Mouse (Mus musculus): Measurements from ENCODE around the gene Prkch.
"Not testable (repeated sequence)": the region's sequence is repeated elsewhere in the genome, so short reads cannot be mapped to it uniquely, and the experiment has no call there.

Prkch gene

GRCm38 (mm10) chr12:73584610-73585240, at the start of gene Prkch:
Gene Prkch, plus strand, starts transcription at chr12:73584796.
- peak; percentile 58 for DNase-seq (ENCODE audit: low spot score)

- no peak for DNase-seq (ENCODE audit: low spot score)
These were observed 47.0 kb upstream of the Prkch start for GRCm38 (mm10) chr12:73537499-73538138.

GRCm38 (mm10) chr12:73538139-73538508, 46.5 kb upstream of the Prkch start:
- not testable (repeated sequence) for DNase-seq (ENCODE audit: low spot score)

GRCm38 (mm10) chr12:73539151-73539550, 45.4 kb upstream of the Prkch start:
- no peak for DNase-seq (ENCODE audit: low spot score)

GRCm38 (mm10) chr12:73540402-73540801, 44.2 kb upstream of the Prkch start:
- no peak for DNase-seq (ENCODE audit: low spot score)

DNA sequence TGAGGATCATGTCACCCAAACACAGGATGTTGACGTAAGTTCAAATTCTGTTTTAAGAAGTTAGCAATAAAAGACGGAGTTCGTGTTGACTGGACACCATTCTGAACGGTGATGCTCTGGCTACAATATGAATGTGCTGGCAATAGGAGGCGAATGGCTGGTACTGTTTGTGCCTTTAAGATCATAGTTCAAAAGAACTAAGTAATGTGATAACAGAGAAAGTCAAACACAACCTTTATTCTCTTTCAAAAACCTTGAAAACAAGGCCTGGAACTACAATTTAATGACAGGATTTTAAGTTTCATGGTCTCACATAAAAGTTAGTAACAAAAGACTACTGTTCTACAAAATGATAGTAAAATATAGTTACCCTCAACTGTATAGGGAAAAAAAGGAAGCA, 41.4 kb upstream of the Prkch start:
- DNase-seq (ENCODE audit: low spot score): no peak

DNA sequence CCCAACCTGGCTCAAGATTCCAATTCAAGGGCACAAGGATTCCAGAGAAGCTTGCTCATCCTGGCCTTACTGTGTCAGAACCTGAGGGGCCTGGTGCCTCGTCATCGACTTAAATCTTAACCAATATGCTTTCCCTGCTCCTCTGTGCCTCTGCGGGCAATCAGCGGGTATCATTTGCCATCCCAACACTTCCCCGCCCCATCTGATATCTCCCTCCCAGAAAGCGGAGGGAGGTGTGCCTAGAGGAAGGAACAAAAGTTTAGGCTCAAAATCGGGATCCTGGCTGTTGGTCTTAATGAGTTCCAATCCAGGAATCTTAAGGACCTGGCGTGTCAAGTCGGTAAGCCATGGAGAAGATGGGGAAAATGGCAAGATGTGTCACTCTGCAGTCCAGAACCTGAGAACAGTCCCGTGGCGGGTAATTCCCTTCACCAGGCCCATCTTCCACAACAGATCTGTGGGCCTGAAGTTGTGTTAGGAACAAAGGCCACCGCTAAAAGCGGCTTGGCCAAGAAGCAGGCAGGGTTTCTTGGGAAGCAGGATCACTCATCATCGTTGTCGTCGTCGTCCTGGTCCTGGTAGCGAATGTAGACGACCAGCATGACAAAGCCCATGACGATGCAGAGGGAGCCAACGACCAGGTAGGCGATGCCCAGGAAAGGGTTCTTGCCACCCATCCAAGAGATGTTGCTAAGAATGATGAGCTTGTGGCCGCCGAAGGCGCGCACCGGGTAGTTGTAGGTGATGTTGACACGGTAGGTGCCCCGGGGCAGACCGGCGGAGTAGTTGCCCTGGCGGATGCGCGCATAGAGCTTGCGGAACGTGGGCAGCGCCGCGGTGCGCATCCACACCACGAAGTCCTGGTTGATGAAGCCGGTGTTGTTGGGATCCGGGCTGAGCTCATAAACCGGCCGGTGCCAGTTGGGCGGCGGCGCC, 39.6 kb upstream of the Prkch start:
- no peak for DNase-seq (ENCODE audit: low spot score)

DNA sequence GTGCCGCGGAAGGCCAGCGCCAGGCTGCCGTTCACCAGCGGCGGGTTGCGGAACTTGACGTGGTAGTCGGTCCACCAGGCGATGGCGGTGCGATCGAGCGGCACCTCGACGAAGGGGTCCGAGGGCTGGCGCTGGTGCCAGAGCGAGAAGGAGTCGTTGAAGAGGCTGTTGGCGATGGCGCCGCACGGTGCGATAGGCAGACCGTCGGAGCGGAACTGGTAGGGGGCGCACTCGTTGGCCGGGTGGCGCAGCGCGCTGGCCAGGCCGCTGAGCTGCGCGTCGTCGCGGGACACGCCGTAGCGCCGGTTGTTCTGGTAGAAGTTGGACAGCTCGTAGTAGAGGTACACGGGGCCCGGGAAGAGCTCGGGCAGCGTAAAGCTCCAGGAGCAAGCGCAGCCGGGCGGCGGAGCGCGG, 38.9 kb upstream of the Prkch start:
- DNase-seq (ENCODE audit: low spot score): peak; percentile 36

GRCm38 (mm10) chr12:73546086-73546711, 38.4 kb upstream of the Prkch start, which contains the start of gene Tmem30b:
Gene Tmem30b, minus strand, starts transcription at chr12:73546392.
- peak; percentile 46 for DNase-seq (ENCODE audit: low spot score)

DNA sequence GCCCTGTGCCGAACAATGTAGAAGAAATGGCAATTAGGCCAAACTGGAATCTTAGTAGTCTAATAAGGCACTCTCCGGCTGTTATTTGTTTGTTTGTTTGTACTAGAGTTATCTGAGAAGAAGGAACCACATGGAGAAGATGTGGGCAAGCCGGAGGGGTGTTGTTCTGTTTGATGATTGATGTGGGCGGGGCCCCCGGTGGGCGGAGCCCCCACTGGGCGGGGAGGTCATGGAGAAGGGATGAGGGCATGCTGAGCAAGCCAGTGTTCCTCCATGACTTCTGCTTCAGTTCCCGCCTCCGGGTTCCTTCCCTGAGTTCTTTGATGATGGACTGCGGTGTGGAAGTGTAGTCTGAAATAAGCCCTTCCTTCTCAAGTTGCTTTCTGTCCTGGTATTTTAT, 37.0 kb upstream of the Prkch start:
- no peak for DNase-seq (ENCODE audit: low spot score)

DNA sequence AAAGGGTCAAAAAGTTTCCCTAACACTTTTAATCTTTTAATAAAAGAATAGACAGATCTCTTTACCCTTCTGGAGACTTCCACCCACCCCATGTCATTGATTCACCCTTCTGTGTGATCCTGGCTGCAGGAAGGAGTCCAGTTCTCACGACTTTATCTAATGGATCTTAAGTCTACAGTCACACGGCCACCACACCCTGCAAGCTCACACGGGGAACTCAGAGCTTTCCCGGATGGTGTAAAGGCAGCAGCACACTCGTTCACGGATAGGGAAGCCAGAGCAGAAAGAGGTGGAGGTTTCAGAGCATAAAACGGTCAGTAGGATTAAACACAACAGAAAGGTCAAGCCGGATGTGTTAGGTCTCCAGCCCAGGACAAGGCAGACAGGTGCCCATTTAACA, 36.3 kb upstream of the Prkch start:
- no peak for DNase-seq (ENCODE audit: low spot score)

- peak; percentile 59 for DNase-seq (ENCODE audit: low spot score)
These were observed 30.4 kb upstream of the Prkch start for GRCm38 (mm10) chr12:73554155-73554554.

DNA sequence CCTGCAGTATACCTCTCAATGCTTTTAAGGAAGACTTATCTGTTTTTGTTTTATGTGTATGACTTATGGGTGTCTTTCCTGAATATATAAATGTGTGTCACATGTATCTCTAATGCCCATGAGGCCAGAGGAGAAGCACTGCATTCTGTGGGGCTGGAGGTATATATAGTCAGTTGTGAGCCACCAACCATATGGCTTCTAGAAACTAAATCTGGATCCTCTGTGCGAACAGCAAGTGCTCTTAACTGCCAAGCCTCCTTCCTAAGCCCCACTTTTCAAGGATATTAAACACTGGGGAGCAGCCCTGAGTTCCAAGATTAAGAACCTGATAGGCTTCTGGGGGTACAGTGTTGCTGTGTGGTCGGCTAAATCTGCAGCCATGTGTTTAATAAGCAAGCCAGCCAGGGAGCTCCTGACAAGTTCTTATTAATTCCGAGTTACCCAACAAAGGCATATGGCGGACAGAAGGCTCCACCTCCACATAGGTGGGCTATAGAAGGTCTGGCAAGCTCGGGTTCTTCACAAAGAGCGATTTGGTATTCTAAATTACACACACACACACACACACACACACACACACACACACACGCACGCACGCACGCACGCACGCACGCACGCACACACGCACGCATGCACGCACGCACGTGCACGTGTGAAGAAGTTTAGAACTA, 25.9 kb upstream of the Prkch start:
- DNase-seq (ENCODE audit: low spot score): no peak

DNA sequence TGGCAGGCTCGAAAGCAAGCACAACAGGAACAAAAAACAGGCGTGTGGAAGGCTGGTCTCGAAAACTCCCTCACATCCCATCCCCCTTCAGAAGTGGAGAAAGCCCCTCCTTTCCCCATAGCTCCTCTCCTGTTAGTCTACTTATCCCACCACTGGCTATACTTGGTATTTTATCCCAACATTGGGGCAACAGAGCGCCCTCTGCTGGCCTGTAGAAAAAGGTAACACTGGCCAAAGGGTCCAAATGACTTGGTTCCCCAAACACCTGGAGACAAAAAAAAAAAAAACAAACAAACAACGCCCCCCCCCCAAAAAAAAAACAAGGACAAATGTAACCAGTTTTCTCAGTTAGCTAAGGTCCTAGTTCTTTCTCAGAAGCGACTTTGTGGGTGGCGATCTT, 24.5 kb upstream of the Prkch start:
- no peak for DNase-seq (ENCODE audit: low spot score)

DNA sequence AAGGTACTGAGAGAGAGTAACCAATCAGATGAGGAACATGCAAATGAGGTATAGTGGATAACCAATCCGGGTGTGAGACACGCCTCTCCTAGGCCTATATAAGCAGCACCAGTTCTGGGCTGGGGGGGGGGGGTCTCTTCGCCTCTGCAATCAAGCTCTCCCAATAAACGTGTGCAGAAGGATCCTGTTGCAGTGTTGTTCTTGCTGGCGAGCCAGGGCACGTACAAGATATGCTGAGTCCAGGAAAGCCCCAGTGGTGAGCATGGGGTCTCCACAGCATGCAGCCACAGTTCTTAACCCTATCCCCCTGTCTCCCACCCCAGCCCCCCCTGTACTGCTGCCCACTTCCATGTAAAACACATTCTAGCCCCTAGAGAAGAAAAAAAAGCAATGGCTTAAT, 21.5 kb upstream of the Prkch start:
- not testable (repeated sequence) for DNase-seq (ENCODE audit: low spot score)

GRCm38 (mm10) chr12:73564176-73564575, 20.4 kb upstream of the Prkch start:
- no peak for DNase-seq (ENCODE audit: low spot score)

DNA sequence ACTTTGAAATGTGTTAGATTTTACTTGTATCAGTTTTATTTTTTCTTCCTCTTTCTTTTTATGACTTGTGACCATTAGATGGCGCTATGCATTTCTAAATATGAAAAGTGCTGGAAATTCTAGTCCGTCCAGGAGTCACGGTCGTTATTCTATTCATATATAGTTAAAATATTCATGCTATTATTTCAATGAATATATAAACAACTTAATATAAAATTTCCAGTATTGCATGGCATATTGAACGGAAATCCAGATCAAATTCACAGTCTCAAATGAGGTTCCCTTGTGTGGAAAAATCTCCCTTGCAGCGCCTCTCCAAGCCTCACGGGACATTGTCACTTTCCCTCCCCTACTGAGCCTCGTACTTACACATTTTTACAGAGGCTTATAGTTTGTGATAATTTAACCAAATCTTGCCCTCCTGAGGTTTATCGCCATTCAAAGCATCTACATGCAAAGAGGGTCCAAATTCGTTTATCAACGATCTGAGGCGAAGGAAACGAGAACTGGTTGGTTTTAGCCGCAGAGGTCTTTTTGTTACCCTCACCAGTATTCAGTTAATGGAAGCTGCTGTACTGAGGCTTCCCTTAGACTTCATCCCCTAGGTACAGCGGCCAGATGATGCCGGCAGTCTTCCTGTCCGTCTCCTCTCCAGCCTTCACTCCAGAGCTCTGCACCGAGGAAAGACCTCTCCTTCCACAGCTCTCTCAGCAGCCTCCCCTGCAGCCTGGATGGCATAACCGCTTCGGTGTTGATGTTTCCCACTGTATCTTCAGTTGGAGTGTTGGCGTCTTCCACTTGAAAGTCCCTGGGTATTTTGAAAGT, 19.6 kb upstream of the Prkch start:
- DNase-seq (ENCODE audit: low spot score): no peak

- no peak for DNase-seq (ENCODE audit: low spot score)
These were observed 19.0 kb upstream of the Prkch start for GRCm38 (mm10) chr12:73565620-73565969.

DNA sequence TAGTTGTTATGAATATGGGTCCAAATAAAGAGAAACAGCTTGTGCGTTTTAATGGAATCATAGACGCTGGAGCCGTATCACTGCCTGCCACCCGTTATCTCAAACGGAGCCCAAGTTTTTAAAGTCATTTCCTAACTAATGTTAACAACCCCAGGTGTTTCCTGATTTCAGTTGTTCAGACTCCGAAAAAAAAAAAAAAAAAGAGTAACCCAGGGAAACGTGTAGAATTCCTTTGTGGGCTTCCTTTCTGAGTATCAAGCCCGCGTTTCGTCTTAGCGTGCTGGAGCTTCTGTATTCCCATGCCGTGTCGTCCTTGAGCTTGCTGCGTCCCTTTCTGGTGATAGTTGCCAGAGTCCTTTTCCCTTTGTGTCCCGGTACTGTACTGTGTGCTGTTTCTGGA, 10.0 kb upstream of the Prkch start:
- DNase-seq (ENCODE audit: low spot score): no peak

GRCm38 (mm10) chr12:73578141-73578540, 6.5 kb upstream of the Prkch start:
- no peak for DNase-seq (ENCODE audit: low spot score)

DNA sequence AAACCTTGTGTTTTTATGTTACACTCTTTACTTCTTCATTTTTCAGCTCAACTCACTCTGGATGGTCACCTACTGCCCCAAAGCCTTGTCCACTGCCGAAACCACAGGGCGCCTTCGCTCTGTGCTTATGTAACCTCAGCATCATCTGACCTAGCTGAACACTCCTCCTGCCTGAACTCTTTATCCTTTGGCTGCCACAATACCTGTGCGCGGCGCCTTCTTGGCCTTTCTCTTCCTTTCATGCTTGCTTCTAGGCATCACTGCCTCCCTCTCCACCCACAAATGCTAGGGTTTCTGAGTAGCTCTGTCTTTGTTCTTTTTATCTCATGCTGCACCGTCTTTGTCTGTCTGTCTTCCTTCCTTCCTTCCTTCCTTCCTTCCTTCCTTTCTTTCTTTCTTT, 3.8 kb upstream of the Prkch start:
- no peak for DNase-seq (ENCODE audit: low spot score)

Measured in testis, postnatal 14 days (tissue).